Comparison of ENCODE assay signal across 8 mouse cellular contexts in the genomic region with DNA sequence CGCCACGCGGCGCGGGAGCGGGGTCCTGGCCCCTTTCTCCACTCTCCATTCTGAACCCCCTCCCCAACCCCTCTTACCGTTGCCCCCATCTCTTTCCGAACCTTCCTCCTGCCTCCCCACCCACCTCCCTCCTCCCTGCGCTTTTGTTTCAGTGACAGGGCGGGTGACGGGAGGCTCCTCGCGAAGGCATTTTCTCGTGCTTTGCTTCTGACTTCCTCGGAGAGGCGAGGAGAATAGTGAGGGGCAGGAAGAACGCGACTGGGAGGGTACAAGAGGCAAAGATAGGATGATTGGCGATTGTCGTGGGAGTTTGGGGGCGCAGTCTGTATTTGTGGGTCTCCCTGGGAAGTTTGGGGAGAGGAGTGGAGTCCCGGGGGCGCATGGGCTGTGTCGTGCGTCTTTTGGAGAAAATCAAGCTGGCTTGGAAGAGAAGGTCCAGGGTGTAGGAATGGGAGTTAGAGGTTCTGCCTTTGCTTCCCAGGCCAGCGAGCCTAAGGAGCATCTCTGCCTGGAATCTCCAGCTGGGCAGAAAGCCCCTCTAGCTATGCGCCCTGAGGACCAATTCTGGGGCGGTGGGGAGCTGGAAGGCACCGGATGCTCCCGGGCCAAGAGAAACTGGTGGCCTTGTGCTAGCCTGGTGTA. TPM values are rescaled to one million over a fixed set of nuclear protein-coding genes. Genes with fewer than 3 reads are reported as not detected.
DNase-seq lines count a peak whose midpoint lies in the region; ATAC-seq and TF ChIP-seq lines count a peak whose summit lies in the region.

No protein-coding gene starts in this region.

- H3K9me3 ChIP-seq in heart, embryonic 11.5 days (replicated peaks; ENCODE audit: control insufficient read depth, low read length), result no peaks in the 10 kb centered on the region
- no peaks in the 10 kb centered on the region for H3K9me3 ChIP-seq in limb, embryonic 10.5 days (replicated peaks)
- no peaks in the 10 kb centered on the region for H3K9me3 ChIP-seq in midbrain, postnatal 0 days (ENCODE audit: low read length)

- H3K9ac ChIP-seq in heart, embryonic 11.5 days (ENCODE audit: low read depth, low read length), result no peak overlapping the region; the same call in 1 of the 2 replicates
- peak overlapping the region; percentile 88 for H3K9ac ChIP-seq in midbrain, postnatal 0 days (replicated peaks; ENCODE audit: low read length, poor library complexity, severe bottlenecking)

- TF ChIP-seq CTCF in midbrain, postnatal 0 days (IDR thresholded peaks at IDR 0.05), result no peak

- peak; percentile 93 for DNase-seq in heart, adult 11 months
- DNase-seq in heart, adult 8-10 months (ENCODE audit: low spot score), result no peak
- peak; percentile 4 to 7 for DNase-seq in B cell, adult 2 months
- peak; percentile 50 for DNase-seq in cerebellum, adult 9-11 months
- DNase-seq in limb, embryonic 10.5 days (ENCODE audit: low spot score), result peak; percentile 61
- DNase-seq in midbrain, postnatal 0 days (ENCODE audit: low spot score), result peak; percentile 40
- DNase-seq in gastrocnemius, postnatal 36 days, result no peak

- intact Hi-C loops in gastrocnemius, postnatal 36 days (cut with DNase I), result no loop called here

- H3K4me3 ChIP-seq in heart, embryonic 11.5 days (ENCODE audit: low read depth, low read length), result peak overlapping the region; percentile 77
- H3K4me3 ChIP-seq in limb, embryonic 10.5 days, result peak overlapping the region; percentile 88
- peak overlapping the region; percentile 81 for H3K4me3 ChIP-seq in midbrain, postnatal 0 days (ENCODE audit: low read depth, low read length)

- peak overlapping the region; percentile 96 for H3K4me2 ChIP-seq in heart, embryonic 11.5 days
- H3K4me2 ChIP-seq in midbrain, postnatal 0 days (ENCODE audit: low read depth, low read length, poor library complexity, severe bottlenecking), result peak overlapping the region; percentile 84

- H3K27ac ChIP-seq in heart, embryonic 11.5 days (ENCODE audit: low read depth, low read length), result no peak overlapping the region
- H3K27ac ChIP-seq in limb, embryonic 10.5 days, result peak overlapping the region; percentile 93; the same call in 1 of the 2 replicates
- peak overlapping the region; percentile 91 for H3K27ac ChIP-seq in midbrain, postnatal 0 days (ENCODE audit: low read depth, low read length)

- H3K36me3 ChIP-seq in heart, embryonic 11.5 days (ENCODE audit: control insufficient read depth, insufficient read depth, low read length), result no peaks in the 10 kb centered on the region
- no peaks in the 10 kb centered on the region for H3K36me3 ChIP-seq in limb, embryonic 10.5 days
- no peaks in the 10 kb centered on the region for H3K36me3 ChIP-seq in midbrain, postnatal 0 days (ENCODE audit: insufficient read depth, low read length)

- no peak for ATAC-seq in heart, embryonic 11.5 days (replicated peaks; ENCODE audit: insufficient number of reproducible peaks, low FRiP score, low TSS enrichment)
- ATAC-seq in midbrain, postnatal 0 days (ENCODE audit: low FRiP score), result peak; percentile 4; the same call in 1 of the 2 replicates

- WGBS in heart, embryonic 11.5 days (ENCODE audit: insufficient replicate concordance), result 1% methylated on average over 30 of the region's 30 CpGs
- WGBS in limb, embryonic 10.5 days, result under 1% methylated on average over 30 of the region's 30 CpGs
- 0% methylated on average over 30 of the region's 30 CpGs for WGBS in midbrain, postnatal 0 days

- H3K27me3 ChIP-seq in heart, embryonic 11.5 days (ENCODE audit: control insufficient read depth, insufficient read depth, low read length), result peaks cover 26% of the 10 kb centered on the region
- H3K27me3 ChIP-seq in limb, embryonic 10.5 days (ENCODE audit: low read depth, poor library complexity, severe bottlenecking), result peaks cover 34% of the 10 kb centered on the region
- H3K27me3 ChIP-seq in midbrain, postnatal 0 days (ENCODE audit: insufficient read depth, low read length), result no peaks in the 10 kb centered on the region

- H3K4me1 ChIP-seq in heart, embryonic 11.5 days (ENCODE audit: control insufficient read depth, insufficient read depth, low read length), result peaks cover 6% of the 10 kb centered on the region
- H3K4me1 ChIP-seq in limb, embryonic 10.5 days, result peaks cover 27% of the 10 kb centered on the region
- no peaks in the 10 kb centered on the region for H3K4me1 ChIP-seq in midbrain, postnatal 0 days (ENCODE audit: insufficient read depth, low read length)

RNA-seq across cellular contexts. Expression of a gene that starts 0.7 kb away (rescaled TPM):
- 1 to 10 TPM; 2.3 to 3.8 (median 3.1) TPM for total RNA-seq in heart, adult 8-10 months (2022)
- polyA plus RNA-seq in heart, embryonic 11.5 days (2014; fragmentation: Nextera tagmentation; extraction: Ambion mirVana), result 0.60 and 0.65 TPM in 2 replicates
- polyA plus RNA-seq in limb, embryonic 10.5 days (2016; fragmentation: Nextera tagmentation; extraction: Ambion mirVana), result 0.31 and 0.74 TPM in 2 replicates
- total RNA-seq in midbrain, postnatal 0 days (2014; rRNA removed), result 20.2 and 22.0 TPM in 2 replicates
- 7.0 and 8.2 TPM in 2 replicates for polyA plus RNA-seq in midbrain, postnatal 0 days (2015; fragmentation: Nextera tagmentation; extraction: Ambion mirVana)
- 1 to 10 TPM; 1.4 to 3.0 TPM for total RNA-seq in gastrocnemius, postnatal 36 days (2021)

Comparison
In these comparisons a context has a peak if more than half of its experiments do, and no peak if none do; other contexts are left out.
1. DNase-seq: peak in heart, adult 11 months (single experiment), B cell, adult 2 months (2 of 2), cerebellum, adult 9-11 months (single experiment), limb, embryonic 10.5 days (single experiment) and midbrain, postnatal 0 days (single experiment); none in heart, adult 8-10 months (single experiment) and gastrocnemius, postnatal 36 days (0 of 2).
2. Peak in every context shown above with its lines, with median percentiles within 50 percentile points of each other: H3K4me3 ChIP-seq.